Mouse (Mus musculus) limb, embryonic 15.5 days (tissue): ENCODE data around the gene Slc38a6. TPM values are rescaled to one million over a fixed set of nuclear protein-coding genes. Genes with fewer than 3 reads are reported as not detected.

Source experiments
- ATAC-seq: fragments of 200-750 bp; cut with Nextera tagmentation; 2 replicates; pipeline ENCODE4 v1.8.0; 2017; ENCODE audit warnings: low read depth, moderate TSS enrichment; ENCODE audit not compliant: insufficient number of reproducible peaks, low FRiP score, low TSS enrichment
- H3K27ac ChIP-seq: fragments of 300-500 bp; sonication (generic); 2 replicates; pipeline ENCODE4 v1.5.1; 2015; ENCODE audit warnings: moderate library complexity, mild to moderate bottlenecking, inconsistent platforms
- H3K27me3 ChIP-seq: fragments of 300-500 bp; sonication (generic); 2 replicates; pipeline ENCODE4 v1.6.1; 2015; ENCODE audit warnings: inconsistent platforms
- H3K36me3 ChIP-seq: fragments of 300-500 bp; sonication (generic); 2 replicates; pipeline ENCODE4 v1.6.1; 2015; ENCODE audit warnings: inconsistent platforms
- H3K4me1 ChIP-seq: fragments of 300-500 bp; sonication (generic); 2 replicates; pipeline ENCODE4 v1.6.1; 2015; ENCODE audit warnings: inconsistent platforms
- H3K4me2 ChIP-seq: fragments of 300-500 bp; sonication (generic); 2 replicates; pipeline ENCODE4 v1.6.1; 2015; ENCODE audit warnings: mild to moderate bottlenecking, inconsistent platforms
- H3K4me3 ChIP-seq: fragments of 300-500 bp; sonication (generic); 2 replicates; pipeline ENCODE4 v1.5.1; 2015; ENCODE audit warnings: mild to moderate bottlenecking, inconsistent platforms
- H3K9ac ChIP-seq: fragments of 300-500 bp; sonication (generic); 2 replicates; pipeline ENCODE4 v1.6.1; 2015; ENCODE audit warnings: inconsistent platforms
- H3K9me3 ChIP-seq: fragments of 300-500 bp; sonication (generic); 2 replicates; pipeline ENCODE4 v1.6.1; 2016; ENCODE audit warnings: inconsistent platforms
- WGBS: fragments of 180-500 bp; shearing (Covaris S2); methylation state at CpG from one replicate; pipeline ENCODE4 v1.1.7; 2015; 5-methylcytosine and 5-hydroxymethylcytosine counted together
- polyA plus RNA-seq: library from polyadenylated mRNA; unstranded; fragments of >200 nt; fragmentation: Nextera tagmentation; extraction: Ambion mirVana; gene quantifications from 2 replicates; pipeline ENCODE4 v1.2.1, GENCODE M21; 2015

The Slc38a6 gene
- polyA plus RNA-seq, 1 experiment from 2014 or later: 11.9 TPM

GRCm38 (mm10) chr12:73287609-73288008 lies 1.0 kb downstream of the Slc38a6 start:
- Histone ChIP-seq H3K4me1 (peaks cover 13% of the 10 kb centered on the region), H3K9me3 (no peaks in the 10 kb centered on the region), H3K36me3 (peaks cover 6% of the 10 kb centered on the region; the same call in 1 of the 2 replicates), H3K9ac (peak overlapping the region; percentile 60; the same call in 1 of the 2 replicates), H3K4me2 (peak overlapping the region; percentile 77), H3K4me3 (peak overlapping the region; percentile 84), H3K27me3 (no peaks in the 10 kb centered on the region), H3K27ac (no peak overlapping the region)
- 57% methylated on average over 8 of the region's 8 CpGs for whole genome bisulfite sequencing
- ATAC-seq: no peak

- WGBS: 95% methylated on average over 3 of the region's 3 CpGs
- no peaks in the 10 kb centered on the region for H3K9me3 ChIP-seq
- H3K4me1 ChIP-seq: peaks cover 13% of the 10 kb centered on the region
- no peak for ATAC-seq
- no peak overlapping the region for H3K4me3 ChIP-seq
- H3K9ac ChIP-seq: no peak overlapping the region
- H3K4me2 ChIP-seq: no peak overlapping the region
- H3K27me3 ChIP-seq: no peaks in the 10 kb centered on the region
- peaks cover 8% of the 10 kb centered on the region; the same call in 1 of the 2 replicates for H3K36me3 ChIP-seq
- no peak overlapping the region for H3K27ac ChIP-seq
Observed at GRCm38 (mm10) chr12:73288626-73289025, 2.0 kb downstream of the Slc38a6 start.

- Histone ChIP-seq H3K4me3 (no peak overlapping the region), H3K27ac (no peak overlapping the region), H3K4me1 (no peaks in the 10 kb centered on the region), H3K9ac (no peak overlapping the region), H3K9me3 (no peaks in the 10 kb centered on the region), H3K4me2 (no peak overlapping the region), H3K27me3 (no peaks in the 10 kb centered on the region), H3K36me3 (peaks cover 10% of the 10 kb centered on the region)
- ATAC-seq: no peak
Observed at GRCm38 (mm10) chr12:73294884-73295283, 8.3 kb downstream of the Slc38a6 start.

GRCm38 (mm10) chr12:73295505-73296140 lies 9.0 kb downstream of the Slc38a6 start:
- Histone ChIP-seq H3K4me3 (no peak overlapping the region), H3K4me2 (no peak overlapping the region), H3K36me3 (peaks cover 10% of the 10 kb centered on the region), H3K27me3 (no peaks in the 10 kb centered on the region), H3K9me3 (no peaks in the 10 kb centered on the region), H3K27ac (no peak overlapping the region), H3K4me1 (no peaks in the 10 kb centered on the region), H3K9ac (no peak overlapping the region)
- ATAC-seq: no peak
- 69% methylated on average over 11 of the region's 11 CpGs for WGBS

GRCm38 (mm10) chr12:73298621-73299020 lies 12.0 kb downstream of the Slc38a6 start:
- no peak for ATAC-seq
- Histone ChIP-seq H3K27me3 (no peaks in the 10 kb centered on the region), H3K4me3 (no peak overlapping the region), H3K4me2 (no peak overlapping the region), H3K36me3 (peaks cover 9% of the 10 kb centered on the region), H3K27ac (no peak overlapping the region), H3K9ac (no peak overlapping the region), H3K9me3 (no peaks in the 10 kb centered on the region), H3K4me1 (no peaks in the 10 kb centered on the region)
- WGBS: 76% methylated on average over 5 of the region's 5 CpGs

- Histone ChIP-seq H3K4me3 (no peak overlapping the region), H3K9ac (no peak overlapping the region), H3K9me3 (no peaks in the 10 kb centered on the region), H3K36me3 (no peaks in the 10 kb centered on the region), H3K27ac (no peak overlapping the region), H3K4me2 (no peak overlapping the region), H3K4me1 (no peaks in the 10 kb centered on the region), H3K27me3 (no peaks in the 10 kb centered on the region)
- no peak for ATAC-seq
- WGBS: 92% methylated on average over 2 of the region's 2 CpGs
Observed at GRCm38 (mm10) chr12:73300531-73300930, 14.0 kb downstream of the Slc38a6 start.

- Histone ChIP-seq H3K27ac (no peak overlapping the region), H3K4me2 (no peak overlapping the region), H3K36me3 (no peaks in the 10 kb centered on the region), H3K4me3 (no peak overlapping the region), H3K4me1 (no peaks in the 10 kb centered on the region), H3K9me3 (no peaks in the 10 kb centered on the region), H3K9ac (no peak overlapping the region), H3K27me3 (no peaks in the 10 kb centered on the region)
- ATAC-seq: no peak
- 71% methylated on average over 4 of the region's 4 CpGs for WGBS
Observed at GRCm38 (mm10) chr12:73304636-73305035, 18.1 kb downstream of the Slc38a6 start.

- ATAC-seq: no peak
- Histone ChIP-seq H3K27me3 (no peaks in the 10 kb centered on the region), H3K36me3 (no peaks in the 10 kb centered on the region), H3K9me3 (no peaks in the 10 kb centered on the region), H3K4me1 (no peaks in the 10 kb centered on the region), H3K4me2 (no peak overlapping the region), H3K9ac (no peak overlapping the region), H3K4me3 (no peak overlapping the region), H3K27ac (no peak overlapping the region)
- 85% methylated on average over 4 of the region's 4 CpGs for WGBS
Observed at GRCm38 (mm10) chr12:73307750-73308149, 21.2 kb downstream of the Slc38a6 start.

- no peak overlapping the region for H3K4me2 ChIP-seq
- H3K36me3 ChIP-seq: no peaks in the 10 kb centered on the region
- no peak overlapping the region for H3K4me3 ChIP-seq
- H3K4me1 ChIP-seq: no peaks in the 10 kb centered on the region
- H3K9ac ChIP-seq: no peak overlapping the region
- H3K9me3 ChIP-seq: no peaks in the 10 kb centered on the region
- no peak for ATAC-seq
- WGBS: 68% methylated on average over 2 of the region's 2 CpGs
- no peaks in the 10 kb centered on the region for H3K27me3 ChIP-seq
- H3K27ac ChIP-seq: no peak overlapping the region
Observed at GRCm38 (mm10) chr12:73308711-73309110, 22.1 kb downstream of the Slc38a6 start.

- no peak overlapping the region for H3K9ac ChIP-seq
- H3K36me3 ChIP-seq: peaks cover 8% of the 10 kb centered on the region; the same call in 1 of the 2 replicates
- no peaks in the 10 kb centered on the region for H3K9me3 ChIP-seq
- H3K4me3 ChIP-seq: no peak overlapping the region
- no peak overlapping the region for H3K27ac ChIP-seq
- H3K4me2 ChIP-seq: no peak overlapping the region
- no peaks in the 10 kb centered on the region for H3K4me1 ChIP-seq
- no peak for ATAC-seq
- no peaks in the 10 kb centered on the region for H3K27me3 ChIP-seq
- 89% methylated on average over 7 of the region's 7 CpGs for WGBS
Observed at GRCm38 (mm10) chr12:73317706-73318686, 31.4 kb downstream of the Slc38a6 start.

- peak; percentile 49; the same call in 1 of the 2 replicates for ATAC-seq
- H3K27me3 ChIP-seq: no peaks in the 10 kb centered on the region
Observed at GRCm38 (mm10) chr12:73324180-73324586, 37.6 kb downstream of the Slc38a6 start.

GRCm38 (mm10) chr12:73324742-73325141 lies 38.2 kb downstream of the Slc38a6 start:
- no peak for ATAC-seq
- no peak overlapping the region for H3K4me2 ChIP-seq

More at GRCm38 (mm10) chr12:73324180-73324586, 37.6 kb downstream of the Slc38a6 start:
- Histone ChIP-seq H3K4me1 (peaks cover 8% of the 10 kb centered on the region), H3K36me3 (no peaks in the 10 kb centered on the region), H3K4me3 (no peak overlapping the region), H3K4me2 (no peak overlapping the region), H3K9ac (no peak overlapping the region), H3K27ac (peak overlapping the region; percentile 55), H3K9me3 (no peaks in the 10 kb centered on the region)
- 69% methylated on average over 8 of the region's 8 CpGs for WGBS

More at GRCm38 (mm10) chr12:73324742-73325141, 38.2 kb downstream of the Slc38a6 start:
- H3K27me3 ChIP-seq: no peaks in the 10 kb centered on the region
- peak overlapping the region; percentile 55 for H3K27ac ChIP-seq
- 80% methylated on average over 1 of the region's 1 CpGs for WGBS
- H3K9me3 ChIP-seq: no peaks in the 10 kb centered on the region
- H3K4me3 ChIP-seq: no peak overlapping the region
- H3K4me1 ChIP-seq: peaks cover 8% of the 10 kb centered on the region
- no peak overlapping the region for H3K9ac ChIP-seq
- H3K36me3 ChIP-seq: no peaks in the 10 kb centered on the region
